In genomic region chr16:37809623-37809992, GRCm38 (mm10) we compare ENCODE assay signal across 11 mouse cellular contexts. TPM values are rescaled to one million over a fixed set of nuclear protein-coding genes. Genes with fewer than 3 reads are reported as not detected.
DNase-seq lines count a peak whose midpoint lies in the region; ATAC-seq and TF ChIP-seq lines count a peak whose summit lies in the region.
"Had no signal": no experiment of that assay in that cellular context is flagged by ENCODE, and none has a peak within 500 bp of the region (broad histone marks: within the 10 kb centered on the region; RNA-seq: fewer than 3 reads in every experiment).

No protein-coding gene starts in this region.

- no peak for TF ChIP-seq POLR2A in kidney, adult 2 months (IDR thresholded peaks at IDR 0.05; ENCODE audit: low read depth, low read length)
- TF ChIP-seq POLR2A in testis, adult 2 months (IDR thresholded peaks at IDR 0.05; ENCODE audit: control insufficient read depth, low read depth, low read length) = no peak

- H3K27me3 ChIP-seq in kidney, adult 2 months (replicated peaks; ENCODE audit: control insufficient read depth, insufficient read depth, low read length) = no peaks in the 10 kb centered on the region
- H3K27me3 ChIP-seq in testis, adult 2 months (ENCODE audit: control insufficient read depth, insufficient read depth, low read length) = no peaks in the 10 kb centered on the region
- H3K27me3 ChIP-seq in hindbrain, embryonic 13.5 days = no peaks in the 10 kb centered on the region
- no peaks in the 10 kb centered on the region for H3K27me3 ChIP-seq in stomach, postnatal 0 days (ENCODE audit: control insufficient read depth, insufficient read depth, low read length)
- H3K27me3 ChIP-seq in liver, embryonic 11.5 days (replicated peaks; ENCODE audit: control insufficient read depth, insufficient read depth, low read length) = no peaks in the 10 kb centered on the region

- peaks cover 18% of the 10 kb centered on the region for H3K4me1 ChIP-seq in kidney, adult 2 months (ENCODE audit: control insufficient read depth, insufficient read depth, low read length)
- H3K4me1 ChIP-seq in testis, adult 2 months (ENCODE audit: control insufficient read depth, insufficient read depth, low read length) = peaks cover 8% of the 10 kb centered on the region
- H3K4me1 ChIP-seq in hindbrain, embryonic 13.5 days (replicated peaks) = peaks cover 37% of the 10 kb centered on the region
- H3K4me1 ChIP-seq in stomach, postnatal 0 days (replicated peaks; ENCODE audit: control insufficient read depth, insufficient read depth) = no peaks in the 10 kb centered on the region
- H3K4me1 ChIP-seq in liver, embryonic 11.5 days (replicated peaks; ENCODE audit: control insufficient read depth, insufficient read depth, low read length) = peaks cover 9% of the 10 kb centered on the region

- no peak for TF ChIP-seq EP300 in stomach, postnatal 0 days (optimal IDR thresholded peaks at IDR 0.05)

- DNase-seq in kidney, adult 2 months = no peak
- DNase-seq in kidney, adult 11 months = no peak
- DNase-seq in testis, postnatal 14 days (ENCODE audit: low spot score) = no peak
- no peak for DNase-seq in stomach, postnatal 0 days (ENCODE audit: low spot score)
- no peak for DNase-seq in liver, embryonic 11.5 days (ENCODE audit: low spot score)
- no peak for DNase-seq in cerebellum, adult 18-20 months
- DNase-seq: adrenal gland, postnatal 14 days had no signal

- H3K9ac ChIP-seq in hindbrain, embryonic 13.5 days = no peak overlapping the region
- H3K9ac ChIP-seq in stomach, postnatal 0 days (ENCODE audit: low read length) = no peak overlapping the region
- H3K9ac ChIP-seq in liver, embryonic 11.5 days (ENCODE audit: low read depth, low read length) = no peak overlapping the region

- H3K9me3 ChIP-seq in hindbrain, embryonic 13.5 days = no peaks in the 10 kb centered on the region
- no peaks in the 10 kb centered on the region for H3K9me3 ChIP-seq in stomach, postnatal 0 days (ENCODE audit: control insufficient read depth, low read length)
- no peaks in the 10 kb centered on the region for H3K9me3 ChIP-seq in liver, embryonic 11.5 days (ENCODE audit: control insufficient read depth, low read length)

- WGBS in kidney, adult 2 months = 53% methylated on average over 6 of the region's 6 CpGs
- WGBS in hindbrain, embryonic 13.5 days = 80% methylated on average over 6 of the region's 6 CpGs
- 54% methylated on average over 6 of the region's 6 CpGs for WGBS in stomach, postnatal 0 days
- WGBS in liver, embryonic 11.5 days = 80% methylated on average over 6 of the region's 6 CpGs

- H3K36me3 ChIP-seq in kidney, adult 2 months (ENCODE audit: control insufficient read depth, insufficient read depth, low read length) = no peaks in the 10 kb centered on the region
- no peaks in the 10 kb centered on the region for H3K36me3 ChIP-seq in testis, adult 2 months (ENCODE audit: control insufficient read depth, insufficient read depth, low read length)
- peaks cover 7% of the 10 kb centered on the region; the same call in 1 of the 2 replicates for H3K36me3 ChIP-seq in hindbrain, embryonic 13.5 days
- no peaks in the 10 kb centered on the region for H3K36me3 ChIP-seq in stomach, postnatal 0 days (ENCODE audit: control insufficient read depth, insufficient read depth, low read length)
- no peaks in the 10 kb centered on the region for H3K36me3 ChIP-seq in liver, embryonic 11.5 days (ENCODE audit: control insufficient read depth, insufficient read depth, low read length)

- TF ChIP-seq CTCF in kidney, adult 2 months (conservative IDR thresholded peaks at IDR 0.05; ENCODE audit: insufficient read depth, insufficient read length, low read depth, low read length) = no peak
- TF ChIP-seq CTCF in testis, adult 2 months (IDR thresholded peaks at IDR 0.05; ENCODE audit: control insufficient read depth, insufficient read depth, insufficient replicate concordance, low read depth, low read length) = no peak
- TF ChIP-seq CTCF in stomach, postnatal 0 days (IDR thresholded peaks at IDR 0.05; ENCODE audit: low read depth) = no peak

- no peak overlapping the region for H3K4me3 ChIP-seq in kidney, adult 2 months (ENCODE audit: insufficient read depth, low read depth, low read length)
- H3K4me3 ChIP-seq in testis, adult 2 months (ENCODE audit: control insufficient read depth, low read depth, low read length) = no peak overlapping the region
- no peak overlapping the region for H3K4me3 ChIP-seq in hindbrain, embryonic 13.5 days
- no peak overlapping the region for H3K4me3 ChIP-seq in stomach, postnatal 0 days (ENCODE audit: low read depth, low read length)
- H3K4me3 ChIP-seq in liver, embryonic 11.5 days (ENCODE audit: low read depth, low read length) = no peak overlapping the region
- H3K4me3 ChIP-seq: myocyte had no signal

- no peak for ATAC-seq in hindbrain, embryonic 13.5 days (ENCODE audit: low FRiP score)
- ATAC-seq in stomach, postnatal 0 days (ENCODE audit: low FRiP score, low TSS enrichment) = no peak
- ATAC-seq in liver, embryonic 11.5 days (replicated peaks; ENCODE audit: low FRiP score) = no peak

- H3K27ac ChIP-seq in kidney, adult 2 months (ENCODE audit: insufficient read depth, low read depth, low read length) = peak overlapping the region; percentile 42
- peak overlapping the region; percentile 9; the same call in 1 of the 2 replicates for H3K27ac ChIP-seq in testis, adult 2 months (ENCODE audit: control insufficient read depth, insufficient read depth, low read depth, low read length)
- H3K27ac ChIP-seq in hindbrain, embryonic 13.5 days = 0 out of 2 replicates have a peak overlapping the region, but pooled peaks have one; percentile 42
- H3K27ac ChIP-seq in stomach, postnatal 0 days (replicated peaks) = peak overlapping the region; percentile 63
- H3K27ac ChIP-seq in liver, embryonic 11.5 days (ENCODE audit: low read depth, low read length) = no peak overlapping the region

- H3K4me2 ChIP-seq in hindbrain, embryonic 13.5 days = no peak overlapping the region
- H3K4me2 ChIP-seq in stomach, postnatal 0 days (replicated peaks; ENCODE audit: low read depth) = peak overlapping the region; percentile 27
- H3K4me2 ChIP-seq in liver, embryonic 11.5 days = no peak overlapping the region

RNA-seq across cellular contexts. Expression of gene Fstl1, which starts 32.9 kb away (rescaled TPM):
- polyA plus RNA-seq in kidney, adult 2 months (2012; rRNA removed) = 21.3 and 25.8 TPM in 2 replicates
- polyA plus RNA-seq in testis, adult 2 months (2012; rRNA removed) = 4.8 and 5.4 TPM in 2 replicates
- 126 and 133 TPM in 2 replicates for polyA plus RNA-seq in hindbrain, embryonic 13.5 days (2015; fragmentation: Nextera tagmentation; extraction: Ambion mirVana)
- 238 and 254 TPM in 2 replicates for polyA plus RNA-seq in stomach, postnatal 0 days (2015; fragmentation: Nextera tagmentation; extraction: Ambion mirVana)
- polyA plus RNA-seq in liver, embryonic 11.5 days (2014; fragmentation: Nextera tagmentation; extraction: Ambion mirVana) = 107 and 118 TPM in 2 replicates

RNA-seq across cellular contexts. Expression of gene Gm36028, which starts 51.3 kb away (rescaled TPM):
- 1.5 and 1.8 TPM in 2 replicates for polyA plus RNA-seq in kidney, adult 2 months (2012; rRNA removed)
- 1.2 TPM in 2 replicates for polyA plus RNA-seq in testis, adult 2 months (2012; rRNA removed)
- polyA plus RNA-seq in hindbrain, embryonic 13.5 days (2015; fragmentation: Nextera tagmentation; extraction: Ambion mirVana) = not detected in 2 replicates
- 0.29 and 0.56 TPM in 2 replicates for polyA plus RNA-seq in stomach, postnatal 0 days (2015; fragmentation: Nextera tagmentation; extraction: Ambion mirVana)
- polyA plus RNA-seq in liver, embryonic 11.5 days (2014; fragmentation: Nextera tagmentation; extraction: Ambion mirVana) = 0.36 TPM in 1 of 2 replicates, not detected in the other
- polyA plus RNA-seq: limb, embryonic 11.5 days had no signal

RNA-seq across cellular contexts. Expression of gene Lrrc58, which starts 58.6 kb away (rescaled TPM):
- polyA plus RNA-seq in kidney, adult 2 months (2012; rRNA removed) = 23.3 and 25.9 TPM in 2 replicates
- 9.4 and 12.5 TPM in 2 replicates for polyA plus RNA-seq in testis, adult 2 months (2012; rRNA removed)
- polyA plus RNA-seq in hindbrain, embryonic 13.5 days (2015; fragmentation: Nextera tagmentation; extraction: Ambion mirVana) = 46.1 and 49.0 TPM in 2 replicates
- 26.0 and 27.5 TPM in 2 replicates for polyA plus RNA-seq in stomach, postnatal 0 days (2015; fragmentation: Nextera tagmentation; extraction: Ambion mirVana)
- polyA plus RNA-seq in liver, embryonic 11.5 days (2014; fragmentation: Nextera tagmentation; extraction: Ambion mirVana) = 35.9 and 36.2 TPM in 2 replicates
